Comparison of ENCODE assay signal across 19 mouse cellular contexts in the genomic region with DNA sequence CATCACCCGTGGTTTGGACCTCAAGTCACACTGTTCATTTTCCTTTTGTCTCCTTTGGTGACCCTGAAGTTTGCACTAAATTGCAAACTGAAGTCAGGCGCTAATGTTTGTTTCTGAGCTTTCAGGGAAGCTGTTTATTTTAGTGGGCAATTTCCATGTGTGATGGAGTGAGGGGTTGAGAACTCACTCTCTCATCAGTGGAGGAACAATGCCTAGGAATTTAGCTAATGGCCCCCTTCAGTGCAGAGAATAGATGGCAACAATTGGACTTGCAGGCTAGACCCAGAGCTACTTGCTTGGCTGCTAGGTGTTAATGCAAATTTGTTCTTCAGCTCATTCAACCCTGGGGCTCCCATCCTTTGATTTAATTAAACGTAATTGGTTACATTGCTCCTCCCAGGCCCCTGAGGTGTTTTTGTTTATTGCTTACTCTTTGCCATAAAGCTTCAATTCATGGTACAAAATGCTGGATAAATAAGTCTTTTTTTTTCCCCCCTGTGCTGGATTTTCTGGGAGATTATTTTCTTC.
"Had no signal": no experiment of that assay in that cellular context is flagged by ENCODE, and none has a peak within 500 bp of the region (broad histone marks: within the 10 kb centered on the region; RNA-seq: fewer than 3 reads in every experiment).

No protein-coding gene starts in this region.

- H3K4me3 ChIP-seq: layer of hippocampus, adult 2 months; limb, embryonic 10.5 days; limb, embryonic 13.5 days; liver, embryonic 12.5 days; liver, embryonic 15.5 days; midbrain, embryonic 12.5 days; myocyte had no signal

- H3K9ac ChIP-seq: limb, embryonic 13.5 days; liver, embryonic 12.5 days; liver, embryonic 15.5 days; midbrain, embryonic 12.5 days had no signal

- H3K27ac ChIP-seq: kidney, postnatal 0 days; layer of hippocampus, adult 2 months; limb, embryonic 10.5 days; limb, embryonic 13.5 days; liver, embryonic 12.5 days; liver, embryonic 15.5 days; midbrain, embryonic 12.5 days; stomach, postnatal 0 days had no signal

- DNase-seq: kidney, postnatal 25 days; layer of hippocampus, adult 9-11 months; liver; lung, adult 2 months; lung, postnatal 14 days; lung, postnatal 4 days; right cerebral cortex, postnatal 25 days; thymus, postnatal 25 days had no signal

- H3K9me3 ChIP-seq: limb, embryonic 10.5 days; limb, embryonic 13.5 days; liver, embryonic 12.5 days; liver, embryonic 15.5 days; midbrain, embryonic 12.5 days had no signal

- H3K36me3 ChIP-seq: limb, embryonic 10.5 days; limb, embryonic 13.5 days; liver, embryonic 12.5 days; liver, embryonic 15.5 days; midbrain, embryonic 12.5 days had no signal

- H3K27me3 ChIP-seq: limb, embryonic 13.5 days; liver, embryonic 12.5 days; liver, embryonic 15.5 days; midbrain, embryonic 12.5 days had no signal

- H3K4me1 ChIP-seq: limb, embryonic 13.5 days; liver, embryonic 12.5 days; liver, embryonic 15.5 days had no signal

- ATAC-seq: intestine, postnatal 0 days; liver, embryonic 12.5 days; midbrain, embryonic 16.5 days had no signal

- H3K4me2 ChIP-seq: limb, embryonic 13.5 days; liver, embryonic 12.5 days; liver, embryonic 15.5 days; midbrain, embryonic 12.5 days had no signal
